ENCODE assay signal across 41 mouse cellular contexts in the genomic region with DNA sequence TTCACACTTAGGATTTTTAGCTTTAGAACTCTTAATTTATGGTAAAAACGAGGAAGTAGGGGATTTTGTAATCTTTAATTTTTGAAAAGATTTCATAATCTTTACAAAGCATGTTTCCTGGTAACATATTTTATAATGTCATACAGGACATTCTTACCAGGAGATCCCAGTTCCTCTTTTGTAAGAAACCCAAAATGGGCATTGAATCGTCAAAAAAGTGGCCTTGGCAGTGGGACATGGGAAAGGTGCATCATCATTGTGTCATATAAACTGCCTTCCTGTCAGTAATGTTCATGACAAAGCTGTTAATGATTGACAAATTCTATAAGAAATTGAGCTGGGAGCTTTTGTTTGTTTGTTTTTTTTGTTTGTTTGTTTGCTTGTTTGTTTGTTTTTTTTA. TPM values are rescaled to one million over a fixed set of nuclear protein-coding genes. Genes with fewer than 3 reads are reported as not detected.
"Had no signal": no experiment of that assay in that cellular context is flagged by ENCODE, and none has a peak within 500 bp of the region (broad histone marks: within the 10 kb centered on the region; RNA-seq: fewer than 3 reads in every experiment).

No protein-coding gene starts in this region.

- ATAC-seq: hindbrain, embryonic 16.5 days; inflammation-experienced regulatory T-cells, adult 6 months; intestine, embryonic 15.5 days; intestine, postnatal 0 days had no signal

- DNase-seq: gastrocnemius, adult 2 months; gastrocnemius, postnatal 10 days; gastrocnemius, postnatal 25 days; heart, adult 11 months; heart, adult 2 months; heart, postnatal 14 days; heart, postnatal 36 days; kidney, adult 18-20 months; kidney, adult 8-10 months; kidney, postnatal 14 days; kidney, postnatal 36 days; layer of hippocampus, adult 9-11 months; layer of hippocampus, postnatal 36 days; left cerebral cortex, postnatal 4 days had no signal

RNA-seq across cellular contexts. Expression of a gene that starts 5.8 kb away (rescaled TPM):
- total RNA-seq: gastrocnemius, adult 2 months; gastrocnemius, postnatal 10 days; gastrocnemius, postnatal 25 days; gastrocnemius, postnatal 4 days; heart, adult 2 months; heart, postnatal 14 days; heart, postnatal 36 days; layer of hippocampus, adult 18-20 months; layer of hippocampus, adult 8-10 months; layer of hippocampus, postnatal 14 days; layer of hippocampus, postnatal 36 days; left cerebral cortex, adult 18-20 months; left cerebral cortex, adult 8-10 months; left cerebral cortex, postnatal 10 days; left cerebral cortex, postnatal 25 days; left cerebral cortex, postnatal 4 days; liver, adult 2 months had no signal
- polyA plus RNA-seq: frontal cortex, adult 2 months; heart, adult 2 months; heart, embryonic 11.5 days; heart, embryonic 13.5 days; heart, embryonic 15.5 days; heart, postnatal 0 days; hindbrain, embryonic 10.5 days; hindbrain, embryonic 12.5 days; hindbrain, embryonic 14.5 days; hindbrain, embryonic 16.5 days; inflammation-experienced regulatory T-cells, adult 6 months; intestine, embryonic 15.5 days; intestine, postnatal 0 days; kidney, embryonic 15.5 days; kidney, postnatal 0 days; limb, embryonic 11.5 days; limb, embryonic 13.5 days; limb, embryonic 15.5 days; liver, adult 2 months had no signal

RNA-seq across cellular contexts. Expression of a gene that starts 13.6 kb away (rescaled TPM):
- total RNA-seq: gastrocnemius, adult 2 months; gastrocnemius, postnatal 10 days; gastrocnemius, postnatal 25 days; gastrocnemius, postnatal 4 days; heart, adult 2 months; heart, postnatal 14 days; heart, postnatal 36 days; layer of hippocampus, adult 18-20 months; layer of hippocampus, adult 8-10 months; layer of hippocampus, postnatal 14 days; layer of hippocampus, postnatal 36 days; left cerebral cortex, adult 18-20 months; left cerebral cortex, adult 8-10 months; left cerebral cortex, postnatal 10 days; left cerebral cortex, postnatal 25 days; left cerebral cortex, postnatal 4 days; liver, adult 2 months had no signal
- polyA plus RNA-seq: frontal cortex, adult 2 months; heart, adult 2 months; heart, embryonic 11.5 days; heart, embryonic 13.5 days; heart, embryonic 15.5 days; heart, postnatal 0 days; hindbrain, embryonic 10.5 days; hindbrain, embryonic 12.5 days; hindbrain, embryonic 14.5 days; hindbrain, embryonic 16.5 days; inflammation-experienced regulatory T-cells, adult 6 months; intestine, embryonic 15.5 days; intestine, postnatal 0 days; kidney, embryonic 15.5 days; large intestine, adult 2 months; limb, embryonic 11.5 days; limb, embryonic 13.5 days; limb, embryonic 15.5 days; liver, adult 2 months had no signal

RNA-seq across cellular contexts. Expression of a gene that starts 15.8 kb away (rescaled TPM):
- total RNA-seq: gastrocnemius, adult 2 months; gastrocnemius, postnatal 10 days; gastrocnemius, postnatal 25 days; gastrocnemius, postnatal 4 days; heart, adult 2 months; heart, postnatal 14 days; heart, postnatal 36 days; layer of hippocampus, adult 18-20 months; layer of hippocampus, adult 8-10 months; layer of hippocampus, postnatal 14 days; layer of hippocampus, postnatal 36 days; left cerebral cortex, adult 18-20 months; left cerebral cortex, adult 8-10 months; left cerebral cortex, postnatal 10 days; left cerebral cortex, postnatal 25 days; left cerebral cortex, postnatal 4 days; liver, adult 2 months had no signal
- polyA plus RNA-seq: frontal cortex, adult 2 months; heart, adult 2 months; heart, embryonic 11.5 days; heart, embryonic 13.5 days; heart, embryonic 15.5 days; heart, postnatal 0 days; hindbrain, embryonic 10.5 days; hindbrain, embryonic 12.5 days; hindbrain, embryonic 14.5 days; hindbrain, embryonic 16.5 days; inflammation-experienced regulatory T-cells, adult 6 months; intestine, embryonic 15.5 days; intestine, postnatal 0 days; kidney, embryonic 15.5 days; kidney, postnatal 0 days; large intestine, adult 2 months; limb, embryonic 11.5 days; limb, embryonic 13.5 days; limb, embryonic 15.5 days; liver, adult 2 months had no signal

RNA-seq across cellular contexts. Expression of a gene that starts 36.3 kb away (rescaled TPM):
- total RNA-seq: gastrocnemius, adult 2 months; gastrocnemius, postnatal 10 days; gastrocnemius, postnatal 25 days; gastrocnemius, postnatal 4 days; heart, adult 2 months; heart, postnatal 14 days; heart, postnatal 36 days; layer of hippocampus, adult 18-20 months; layer of hippocampus, adult 8-10 months; layer of hippocampus, postnatal 14 days; layer of hippocampus, postnatal 36 days; left cerebral cortex, adult 18-20 months; left cerebral cortex, adult 8-10 months; left cerebral cortex, postnatal 10 days; left cerebral cortex, postnatal 25 days; left cerebral cortex, postnatal 4 days; liver, adult 2 months had no signal
- polyA plus RNA-seq: frontal cortex, adult 2 months; heart, adult 2 months; heart, embryonic 11.5 days; heart, embryonic 13.5 days; heart, embryonic 15.5 days; heart, postnatal 0 days; hindbrain, embryonic 10.5 days; hindbrain, embryonic 12.5 days; hindbrain, embryonic 14.5 days; hindbrain, embryonic 16.5 days; inflammation-experienced regulatory T-cells, adult 6 months; intestine, embryonic 15.5 days; intestine, postnatal 0 days; kidney, embryonic 15.5 days; kidney, postnatal 0 days; large intestine, adult 2 months; limb, embryonic 11.5 days; limb, embryonic 13.5 days; limb, embryonic 15.5 days; liver, adult 2 months had no signal
